Mouse (Mus musculus) splenic B cell, adult 2 months (primary cell): ENCODE measurements around the gene Pdcd1.
"Not testable (repeated sequence)": the region's sequence is repeated elsewhere in the genome, so short reads cannot be mapped to it uniquely, and the experiment has no call there.

Experiments used
- DNase-seq: peaks from one replicate; pipeline ENCODE4 v3.0.0-alpha.2; 2011; ENCODE audit warnings: low read depth, low spot score
- H3K27me3 ChIP-seq: 2 replicates; pipeline ENCODE4 v1.6.1; 2012; ENCODE audit warnings: mild to moderate bottlenecking, low read length, moderate library complexity, mixed read lengths; ENCODE audit not compliant: control insufficient read depth, poor library complexity, insufficient read depth, severe bottlenecking
- H3K36me3 ChIP-seq: 2 replicates; pipeline ENCODE4 v1.6.1; 2012; ENCODE audit warnings: mild to moderate bottlenecking, low read length, moderate library complexity, mixed read lengths; ENCODE audit not compliant: control insufficient read depth, poor library complexity, insufficient read depth, severe bottlenecking

The Pdcd1 gene

DNA sequence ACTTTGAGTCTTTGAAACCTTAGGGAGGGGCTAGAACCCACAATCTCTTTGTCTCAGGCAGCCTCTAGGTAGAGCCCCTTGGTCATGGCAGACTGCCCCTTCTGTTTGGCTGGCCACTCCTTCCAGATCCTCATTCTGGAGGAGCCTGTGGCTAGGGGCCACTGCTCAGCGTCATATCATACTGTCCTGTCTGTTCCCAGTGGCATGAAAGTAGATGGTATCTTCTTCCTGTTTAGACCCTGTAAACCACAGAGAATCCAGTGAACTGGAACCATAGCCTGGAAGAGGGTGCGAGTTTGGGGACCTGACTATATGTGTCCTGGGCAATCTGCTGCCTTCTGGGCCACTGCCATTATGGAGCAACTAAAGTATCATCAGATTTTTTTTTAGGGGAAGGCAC lies 61.3 kb downstream of the Pdcd1 start:
- DNase-seq, H3K27me3 ChIP-seq, H3K36me3 ChIP-seq: not testable (repeated sequence)

DNA sequence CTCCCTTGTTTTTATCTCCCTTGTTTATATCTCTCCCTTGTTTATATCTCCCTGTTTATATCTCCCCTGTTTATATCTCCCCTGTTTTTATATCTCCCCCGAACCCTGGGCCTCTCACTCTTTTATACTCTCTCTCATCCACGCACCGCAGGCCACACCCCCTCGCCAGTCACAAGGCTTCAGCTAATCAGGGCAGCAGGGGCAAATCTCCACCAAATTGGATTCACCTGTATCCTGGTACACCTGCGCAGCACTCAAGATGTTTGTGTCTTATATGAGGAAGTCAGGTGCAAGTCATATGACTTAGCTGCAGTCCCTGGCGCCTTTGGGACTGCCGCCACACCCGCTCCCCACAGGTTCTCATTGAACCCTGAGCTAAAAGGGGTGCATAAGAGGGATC lies 62.1 kb downstream of the Pdcd1 start, which contains the start of gene Gal3st2c:
Gene Gal3st2c (plus strand): TSS at position 301 of the 400 bp plus-strand sequence.
- H3K36me3 ChIP-seq, H3K27me3 ChIP-seq, DNase-seq: not testable (repeated sequence)

DNA sequence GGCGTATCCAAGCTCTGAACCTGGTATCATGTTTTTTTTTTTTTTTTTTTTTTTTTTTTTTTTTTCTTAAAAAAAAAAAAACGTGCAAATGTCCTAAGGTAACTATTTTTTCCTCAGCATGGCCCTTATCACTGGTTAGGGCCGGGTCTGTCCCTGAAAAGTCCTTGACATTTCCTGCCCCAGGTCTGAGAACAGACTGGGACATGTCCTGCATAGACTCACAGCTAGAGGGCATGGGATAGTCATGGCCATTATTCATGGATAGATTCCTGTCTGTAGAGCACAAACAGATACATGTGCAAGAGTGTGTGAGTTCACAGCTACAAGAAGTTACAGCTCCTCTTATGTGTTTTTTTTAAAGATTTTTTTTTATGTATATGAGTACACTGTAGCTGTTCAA lies 63.6 kb downstream of the Pdcd1 start:
- Histone ChIP-seq H3K27me3 (no peaks in the 10 kb centered on the region), H3K36me3 (no peaks in the 10 kb centered on the region)
- DNase-seq: no peak
